Comparison of ENCODE assay signal across 12 mouse cellular contexts in the genomic region with DNA sequence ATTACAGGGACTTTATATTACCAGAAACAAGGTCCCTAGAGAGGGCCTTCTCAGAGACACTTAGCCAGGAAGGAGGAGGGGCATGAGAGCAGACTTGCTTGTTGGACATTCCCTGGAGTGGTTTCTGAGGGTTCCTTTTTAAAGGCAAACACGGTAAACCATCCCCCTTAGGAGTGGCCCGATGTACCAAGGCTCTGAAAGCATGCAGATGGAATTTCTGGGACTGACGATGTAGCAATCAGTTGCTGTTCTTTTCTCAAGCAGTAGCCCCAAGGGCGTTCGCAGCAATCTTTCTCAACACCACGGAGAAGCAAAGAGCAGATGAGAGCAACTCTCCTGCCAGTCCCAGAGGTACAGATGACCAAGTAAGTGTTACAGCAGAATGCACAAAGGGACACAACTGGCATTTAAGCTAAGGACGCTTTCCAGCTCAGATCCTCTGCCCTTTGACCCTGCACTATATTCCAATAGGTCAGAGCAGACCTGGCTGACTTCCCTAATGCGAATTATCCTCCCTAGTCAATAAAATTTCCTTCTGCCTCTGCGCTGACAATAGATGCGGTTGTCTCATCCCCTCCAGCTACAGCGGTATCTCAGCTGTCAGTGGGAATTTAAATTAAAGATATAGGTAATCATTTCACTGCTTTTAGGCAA.
DNase-seq lines count a peak whose midpoint lies in the region; ATAC-seq lines count a peak whose summit lies in the region.
"Had no signal": no experiment of that assay in that cellular context is flagged by ENCODE, and none has a peak within 500 bp of the region (broad histone marks: within the 10 kb centered on the region; RNA-seq: fewer than 3 reads in every experiment).

No protein-coding gene starts in this region.

- H3K27me3 ChIP-seq in embryonic facial prominence, embryonic 11.5 days (ENCODE audit: control insufficient read depth, insufficient read depth, low read length): no peaks in the 10 kb centered on the region
- no peaks in the 10 kb centered on the region for H3K27me3 ChIP-seq in hindbrain, embryonic 13.5 days
- H3K27me3 ChIP-seq: embryonic facial prominence, embryonic 15.5 days had no signal

- peak; percentile 70; the same call in 1 of the 2 replicates for ATAC-seq in embryonic facial prominence, embryonic 11.5 days (replicated peaks; ENCODE audit: insufficient number of reproducible peaks, low FRiP score, low TSS enrichment, low read depth)
- ATAC-seq in hindbrain, embryonic 13.5 days (ENCODE audit: low FRiP score): 0 out of 2 replicates have a peak, but pooled peaks have one; percentile 36

- no peak overlapping the region for H3K4me3 ChIP-seq in embryonic facial prominence, embryonic 11.5 days (ENCODE audit: low read depth, low read length)
- no peak overlapping the region for H3K4me3 ChIP-seq in hindbrain, embryonic 13.5 days
- H3K4me3 ChIP-seq: embryonic facial prominence, embryonic 15.5 days had no signal

- H3K27ac ChIP-seq in embryonic facial prominence, embryonic 11.5 days (replicated peaks; ENCODE audit: low read depth, low read length): no peak overlapping the region
- 0 out of 2 replicates have a peak overlapping the region, but pooled peaks have one; percentile 6 for H3K27ac ChIP-seq in hindbrain, embryonic 13.5 days
- H3K27ac ChIP-seq: embryonic facial prominence, embryonic 15.5 days had no signal

- peak; percentile 4 to 13 for DNase-seq in gastrocnemius, adult 8-10 months (ENCODE audit: low spot score in 2 of 2)
- no peak for DNase-seq in gastrocnemius, postnatal 14 days
- no peak for DNase-seq in embryonic facial prominence, embryonic 11.5 days (ENCODE audit: low spot score)
- DNase-seq in neural tube, embryonic 10.5 days (ENCODE audit: extremely low spot score, low spot score): peak; percentile 21
- DNase-seq in Muller cell, postnatal 12 days (ENCODE audit: inconsistent ontology term): no peak
- no peak for DNase-seq in frontal cortex, postnatal 14 days (ENCODE audit: low spot score in 2 of 2)
- no peak for DNase-seq in testis, postnatal 14 days (ENCODE audit: low spot score)
- DNase-seq: kidney, adult 8-10 months; liver; thymus, postnatal 4 days had no signal

- H3K4me1 ChIP-seq in embryonic facial prominence, embryonic 11.5 days (ENCODE audit: control insufficient read depth, insufficient read depth, low read length): no peaks in the 10 kb centered on the region
- peaks cover 14% of the 10 kb centered on the region for H3K4me1 ChIP-seq in hindbrain, embryonic 13.5 days (replicated peaks)

- H3K36me3 ChIP-seq in embryonic facial prominence, embryonic 11.5 days (replicated peaks; ENCODE audit: control insufficient read depth, insufficient read depth, low read depth, low read length): no peaks in the 10 kb centered on the region
- no peaks in the 10 kb centered on the region for H3K36me3 ChIP-seq in hindbrain, embryonic 13.5 days
- H3K36me3 ChIP-seq: embryonic facial prominence, embryonic 15.5 days had no signal

- intact Hi-C loops in gastrocnemius, postnatal 14 days (cut with DNase I; ENCODE audit: low total_unique reads): no loop called here

- no peak overlapping the region for H3K9ac ChIP-seq in embryonic facial prominence, embryonic 11.5 days (replicated peaks; ENCODE audit: low read length)
- H3K9ac ChIP-seq in hindbrain, embryonic 13.5 days: no peak overlapping the region
- H3K9ac ChIP-seq: embryonic facial prominence, embryonic 15.5 days had no signal

- 27% methylated on average over 11 of the region's 11 CpGs for WGBS in embryonic facial prominence, embryonic 11.5 days
- WGBS in hindbrain, embryonic 13.5 days: 40% methylated on average over 11 of the region's 11 CpGs

- H3K4me2 ChIP-seq in embryonic facial prominence, embryonic 11.5 days (ENCODE audit: low read depth, low read length): no peak overlapping the region
- H3K4me2 ChIP-seq in hindbrain, embryonic 13.5 days: no peak overlapping the region
- H3K4me2 ChIP-seq: embryonic facial prominence, embryonic 15.5 days had no signal

- H3K9me3 ChIP-seq in embryonic facial prominence, embryonic 11.5 days (replicated peaks; ENCODE audit: control insufficient read depth, low read length): no peaks in the 10 kb centered on the region
- H3K9me3 ChIP-seq in hindbrain, embryonic 13.5 days: no peaks in the 10 kb centered on the region
- H3K9me3 ChIP-seq: embryonic facial prominence, embryonic 15.5 days had no signal

Comparison
In these comparisons a context has a peak if more than half of its experiments do, and no peak if none do; other contexts are left out.
1. DNase-seq: peak in gastrocnemius, adult 8-10 months (2 of 2) and neural tube, embryonic 10.5 days (single experiment); none in gastrocnemius, postnatal 14 days (single experiment), embryonic facial prominence, embryonic 11.5 days (single experiment), Muller cell, postnatal 12 days (single experiment), frontal cortex, postnatal 14 days (0 of 2) and testis, postnatal 14 days (single experiment).